Mouse (Mus musculus): ENCODE measurements around the gene Pate4. TPM values are rescaled to one million over a fixed set of nuclear protein-coding genes. Genes with fewer than 3 reads are reported as not detected.
A peak's percentile ranks its signal among the peaks of the same experiment; 100 is the strongest.

Gene Pate4
- polyA plus RNA-seq, 1 experiment from 2014 or later = not detected

- ATAC-seq (ENCODE audit: low FRiP score) = no peak
- no peaks in the 10 kb centered on the region for H3K27me3 ChIP-seq
Observed at GRCm38 (mm10) chr9:35564536-35565240, 47.1 kb downstream of the Pate4 start.

DNA sequence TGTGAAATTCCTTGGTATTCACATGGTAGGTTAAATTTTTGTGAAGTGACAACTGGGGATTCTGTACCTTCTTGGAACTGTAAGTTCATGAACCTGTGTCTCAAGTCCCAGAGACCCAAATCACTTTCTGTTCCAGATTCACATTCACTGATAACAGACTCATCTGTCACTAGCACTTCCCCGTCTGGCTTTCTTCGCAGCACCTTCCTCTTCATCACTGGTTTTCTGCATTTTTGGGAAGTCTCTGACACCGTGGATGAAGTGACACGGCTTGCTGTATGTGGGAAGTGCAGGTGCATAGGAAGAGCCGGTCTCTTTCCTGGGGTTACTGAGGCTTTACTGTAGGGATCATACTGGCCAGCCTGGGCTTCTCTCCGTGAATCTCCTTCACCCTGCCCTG lies 50.2 kb downstream of the Pate4 start:
- 0 out of 2 replicates have a peak, but pooled peaks cover 8% of the 10 kb centered on the region for H3K27me3 ChIP-seq
- WGBS = 96% methylated on average over 6 of the region's 6 CpGs
- H3K27ac ChIP-seq = no peak overlapping the region
- H3K9me3 ChIP-seq (replicated peaks) = no peaks in the 10 kb centered on the region
- no peak for ATAC-seq (ENCODE audit: low FRiP score)
- no peak overlapping the region for H3K4me3 ChIP-seq
- H3K36me3 ChIP-seq = peaks cover 28% of the 10 kb centered on the region
- H3K4me1 ChIP-seq = peaks cover 13% of the 10 kb centered on the region
- H3K9ac ChIP-seq = no peak overlapping the region
- H3K4me2 ChIP-seq (replicated peaks) = no peak overlapping the region

More at GRCm38 (mm10) chr9:35564536-35565240, 47.1 kb downstream of the Pate4 start:
- Histone ChIP-seq H3K27ac (no peak overlapping the region), H3K4me1 (peaks cover 16% of the 10 kb centered on the region), H3K9me3 (replicated peaks) (no peaks in the 10 kb centered on the region), H3K36me3 (peaks cover 41% of the 10 kb centered on the region), H3K4me2 (replicated peaks) (no peak overlapping the region), H3K4me3 (no peak overlapping the region), H3K9ac (no peak overlapping the region)
- WGBS = 94% methylated on average over 5 of the region's 5 CpGs

DNA sequence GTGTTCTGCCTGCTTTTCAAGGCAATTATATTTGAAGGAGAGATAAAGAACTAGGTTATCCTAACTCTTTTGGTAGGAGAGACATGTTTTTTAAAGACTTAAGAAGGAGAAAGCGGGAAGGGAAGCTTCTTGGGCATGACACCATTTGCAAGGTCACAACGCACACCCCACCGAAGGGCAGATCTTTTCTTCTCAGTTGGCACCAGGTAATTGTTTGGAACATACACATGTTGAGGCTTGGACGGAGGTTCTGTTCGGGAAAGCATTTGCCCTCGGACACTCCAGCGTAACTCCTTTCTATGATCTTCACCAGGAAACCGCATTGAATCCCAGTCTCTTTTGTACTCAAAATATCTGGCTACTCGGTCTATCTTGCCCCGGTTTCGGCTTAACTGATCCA lies 50.7 kb downstream of the Pate4 start:
- Histone ChIP-seq H3K9ac (no peak overlapping the region), H3K36me3 (peaks cover 24% of the 10 kb centered on the region), H3K27me3 (0 out of 2 replicates have a peak, but pooled peaks cover 8% of the 10 kb centered on the region), H3K9me3 (replicated peaks) (no peaks in the 10 kb centered on the region), H3K4me1 (peaks cover 13% of the 10 kb centered on the region), H3K4me2 (replicated peaks) (no peak overlapping the region), H3K4me3 (no peak overlapping the region), H3K27ac (no peak overlapping the region)
- 96% methylated on average over 11 of the region's 11 CpGs for WGBS
- ATAC-seq (ENCODE audit: low FRiP score) = no peak

- 0 out of 2 replicates have a peak, but pooled peaks cover 12% of the 10 kb centered on the region for H3K27me3 ChIP-seq
- H3K4me1 ChIP-seq = peaks cover 13% of the 10 kb centered on the region
- peak overlapping the region; percentile 51 for H3K4me3 ChIP-seq
- WGBS = 2% methylated on average over 31 of the region's 31 CpGs
- H3K36me3 ChIP-seq = peaks cover 11% of the 10 kb centered on the region
- peak overlapping the region; percentile 60 for H3K9ac ChIP-seq
- H3K4me2 ChIP-seq (replicated peaks) = peak overlapping the region; percentile 89
- no peaks in the 10 kb centered on the region for H3K9me3 ChIP-seq (replicated peaks)
- H3K27ac ChIP-seq = peak overlapping the region; percentile 45
- peak; percentile 91 for ATAC-seq (ENCODE audit: low FRiP score)
Observed at GRCm38 (mm10) chr9:35559009-35559890, 52.5 kb downstream of the Pate4 start.

DNA sequence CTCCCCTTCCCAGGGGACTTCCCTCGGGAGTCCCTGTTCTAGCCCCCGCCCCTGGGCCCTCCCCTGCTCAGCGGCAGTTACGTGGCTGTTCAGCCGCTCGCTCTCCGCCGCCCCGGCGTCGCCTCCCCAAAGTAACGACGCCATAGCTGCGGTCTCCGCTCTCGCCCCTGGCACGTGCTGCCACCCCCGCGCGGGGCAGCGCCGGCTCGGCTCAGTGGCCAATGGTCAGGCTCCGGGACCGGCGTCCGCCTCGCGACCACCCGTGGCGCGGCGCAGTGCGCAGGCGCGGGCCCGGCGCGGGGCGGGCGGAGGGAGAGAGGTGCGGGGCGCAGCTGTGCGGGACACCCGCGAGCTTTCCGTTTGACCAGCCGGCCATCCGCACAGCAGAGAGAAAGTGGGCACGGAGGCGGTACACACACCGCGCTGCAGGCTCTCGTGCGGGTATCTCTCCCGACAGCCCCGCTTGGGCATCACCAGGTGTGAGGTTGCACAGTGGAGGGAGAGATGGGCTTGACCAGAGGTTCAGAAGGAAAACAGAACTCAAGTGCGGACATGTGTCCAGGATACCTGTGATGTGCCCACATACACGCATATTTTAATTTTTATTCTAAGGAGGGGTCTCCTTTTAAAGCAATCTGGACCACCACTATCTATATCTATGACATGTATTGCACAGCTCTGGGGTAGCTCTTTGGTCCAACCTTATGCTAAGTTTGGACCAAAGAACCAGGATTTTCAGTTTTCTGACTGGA lies 53.3 kb downstream of the Pate4 start, which contains the start of the genes Ddx25 and Pus3:
Gene Ddx25 (minus strand): TSS at position 272 of the 752 bp plus-strand sequence.
Gene Pus3 (plus strand): TSS at position 339 of the 752 bp plus-strand sequence.
- peak within 1 kb of the TSS; percentile 45 for H3K27ac ChIP-seq
- ATAC-seq (ENCODE audit: low FRiP score) = peak; percentile 87

More for the DNA sequence above, 53.3 kb downstream of the Pate4 start, which contains the start of the genes Ddx25 and Pus3:
- H3K9me3 ChIP-seq (replicated peaks) = no peaks in the 10 kb centered on the region
- under 1% methylated on average over 57 of the region's 59 CpGs for WGBS
- H3K4me2 ChIP-seq (replicated peaks) = peak within 1 kb of the TSS; percentile 89
- peak within 1 kb of the TSS; percentile 51 for H3K4me3 ChIP-seq
- H3K27me3 ChIP-seq = 0 out of 2 replicates have a peak, but pooled peaks cover 12% of the 10 kb centered on the region
- peaks cover 11% of the 10 kb centered on the region for H3K36me3 ChIP-seq
- peak within 1 kb of the TSS; percentile 60 for H3K9ac ChIP-seq
- peaks cover 13% of the 10 kb centered on the region for H3K4me1 ChIP-seq

Other genes with a start within 250 kb of the Pate4 start
- 15.8 and 21.5 TPM in 2 replicates for gene Cdon, start 190.8 kb downstream of the Pate4 start, polyA plus RNA-seq (2016; fragmentation: Nextera tagmentation; extraction: Ambion mirVana)
- gene Gm1113, start 93.7 kb downstream of the Pate4 start, polyA plus RNA-seq (2016; fragmentation: Nextera tagmentation; extraction: Ambion mirVana) = not detected in 2 replicates
- 11.5 and 12.6 TPM in 2 replicates for gene Ddx25, start 53.4 kb downstream of the Pate4 start, polyA plus RNA-seq (2016; fragmentation: Nextera tagmentation; extraction: Ambion mirVana)
- gene Pus3, start 53.3 kb downstream of the Pate4 start, polyA plus RNA-seq (2016; fragmentation: Nextera tagmentation; extraction: Ambion mirVana) = 16.3 and 16.7 TPM in 2 replicates
- 2.0 and 2.3 TPM in 2 replicates for gene Pate2, start 41.7 kb downstream of the Pate4 start, polyA plus RNA-seq (2016; fragmentation: Nextera tagmentation; extraction: Ambion mirVana)
- gene Hyls1, start 41.5 kb downstream of the Pate4 start, polyA plus RNA-seq (2016; fragmentation: Nextera tagmentation; extraction: Ambion mirVana) = 21.8 and 22.3 TPM in 2 replicates
- gene Pate3, start 36.3 kb upstream of the Pate4 start, polyA plus RNA-seq (2016; fragmentation: Nextera tagmentation; extraction: Ambion mirVana) = not detected in 2 replicates
- 0.18 TPM in 1 of 2 replicates, not detected in the other for gene Pate1, start 75.4 kb upstream of the Pate4 start, polyA plus RNA-seq (2016; fragmentation: Nextera tagmentation; extraction: Ambion mirVana)
- not detected in 2 replicates for gene Gm17677, start 129.1 kb upstream of the Pate4 start, polyA plus RNA-seq (2016; fragmentation: Nextera tagmentation; extraction: Ambion mirVana)
- not detected in 2 replicates for gene Gm17727, start 166.2 kb upstream of the Pate4 start, polyA plus RNA-seq (2016; fragmentation: Nextera tagmentation; extraction: Ambion mirVana)
- gene Gm27235, start 178.2 kb upstream of the Pate4 start, polyA plus RNA-seq (2016; fragmentation: Nextera tagmentation; extraction: Ambion mirVana) = not detected in 2 replicates
- not detected in 2 replicates for gene D730048I06Rik, start 178.2 kb upstream of the Pate4 start, polyA plus RNA-seq (2016; fragmentation: Nextera tagmentation; extraction: Ambion mirVana)
- gene 9230110F15Rik, start 232.2 kb upstream of the Pate4 start, polyA plus RNA-seq (2016; fragmentation: Nextera tagmentation; extraction: Ambion mirVana) = not detected in 2 replicates